Mouse (Mus musculus) G1E-ER4 (cell line): Measurements from ENCODE around the gene Plekha4. TPM values are rescaled to one million over a fixed set of nuclear protein-coding genes. Genes with fewer than 3 reads are reported as not detected.

Source experiments
- GATA1 ChIP-seq: IDR thresholded peaks from one replicate; pipeline ENCODE4 v1.8.0; 2012; ENCODE audit warnings: low read length, inconsistent platforms
- polyA plus RNA-seq: library from polyadenylated mRNA; stranded (reverse); fragments of >175 nt; gene quantifications from 2 replicates; pipeline ENCODE4 v1.2.3, GENCODE M21; 2012

The Plekha4 gene
- 1.2 and 1.8 TPM in 2 replicates for polyA plus RNA-seq

DNA sequence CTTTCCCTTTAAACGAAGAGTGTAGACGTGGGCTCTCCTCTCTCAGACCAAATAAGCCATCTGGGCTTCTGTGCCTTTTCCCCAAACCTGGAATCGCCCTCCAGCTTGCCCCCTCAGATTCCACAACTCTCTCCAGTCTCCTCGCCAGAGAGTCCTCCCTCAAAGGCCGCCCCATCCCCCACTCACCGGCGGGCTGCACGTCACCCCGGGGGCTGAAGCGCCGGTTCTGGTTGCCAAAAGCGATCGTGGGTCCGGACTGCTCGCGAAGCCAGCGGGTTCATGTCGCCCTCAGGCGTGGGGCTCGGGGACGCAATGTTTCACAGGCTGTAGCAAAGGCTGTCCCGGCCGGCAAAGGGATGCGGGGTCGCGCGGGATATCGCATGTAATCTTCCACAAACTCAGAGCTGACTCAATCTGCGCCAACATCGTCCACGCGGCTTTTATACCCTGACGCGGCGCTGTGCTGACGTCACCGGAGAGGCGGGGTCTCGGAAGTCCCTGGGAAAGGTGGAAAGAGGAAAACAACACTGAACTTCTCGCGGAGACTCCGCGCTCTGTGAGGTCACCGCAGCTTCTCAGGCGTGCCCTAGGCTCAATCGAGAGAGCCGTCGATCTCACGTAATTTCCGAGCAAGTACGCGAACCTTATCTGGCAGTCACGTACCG is at the start of gene Plekha4, which contains the start of gene Ppp1r15a:
TSS of gene Plekha4 (plus strand) at position 522 of the 665 bp plus-strand sequence.
TSS of gene Ppp1r15a (minus strand) at position 460 of the 665 bp plus-strand sequence.
- TF ChIP-seq GATA1 = no peak

- no peak for TF ChIP-seq GATA1
These were observed 49.7 kb upstream of the Plekha4 start for GRCm38 (mm10) chr7:45476453-45476852.

- TF ChIP-seq GATA1 = no peak
These were observed 49.1 kb upstream of the Plekha4 start for GRCm38 (mm10) chr7:45477003-45477402.

GRCm38 (mm10) chr7:45478774-45479173 is 47.4 kb upstream of the Plekha4 start:
- TF ChIP-seq GATA1 = no peak

- TF ChIP-seq GATA1 = no peak
These were observed 44.7 kb upstream of the Plekha4 start, which contains the start of gene Tulp2 for GRCm38 (mm10) chr7:45481374-45481927. Gene Tulp2 (plus strand): TSS chr7:45481877.

- no peak for TF ChIP-seq GATA1
These were observed 44.0 kb upstream of the Plekha4 start for GRCm38 (mm10) chr7:45482166-45482565.

DNA sequence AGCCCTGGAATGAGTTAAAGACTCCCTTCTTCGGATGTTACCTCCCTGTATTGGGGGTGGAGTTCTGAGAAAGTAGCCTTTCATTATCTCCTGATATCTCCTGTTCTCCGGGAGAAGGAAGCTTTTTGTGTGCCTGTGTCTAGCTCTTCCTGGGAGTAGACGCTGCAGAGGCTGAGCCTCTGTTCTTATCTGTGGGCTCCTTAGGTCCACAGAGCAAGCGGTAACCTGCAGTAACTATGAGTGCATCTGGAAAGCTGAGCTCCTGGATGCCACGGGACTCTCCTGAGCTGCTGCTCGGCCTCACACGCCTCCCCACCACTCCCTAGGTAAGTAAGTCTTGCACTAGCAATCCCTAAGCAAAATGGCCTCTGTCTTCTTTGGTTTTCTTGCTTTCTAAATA is 40.0 kb upstream of the Plekha4 start:
- peak; percentile 43 for TF ChIP-seq GATA1

DNA sequence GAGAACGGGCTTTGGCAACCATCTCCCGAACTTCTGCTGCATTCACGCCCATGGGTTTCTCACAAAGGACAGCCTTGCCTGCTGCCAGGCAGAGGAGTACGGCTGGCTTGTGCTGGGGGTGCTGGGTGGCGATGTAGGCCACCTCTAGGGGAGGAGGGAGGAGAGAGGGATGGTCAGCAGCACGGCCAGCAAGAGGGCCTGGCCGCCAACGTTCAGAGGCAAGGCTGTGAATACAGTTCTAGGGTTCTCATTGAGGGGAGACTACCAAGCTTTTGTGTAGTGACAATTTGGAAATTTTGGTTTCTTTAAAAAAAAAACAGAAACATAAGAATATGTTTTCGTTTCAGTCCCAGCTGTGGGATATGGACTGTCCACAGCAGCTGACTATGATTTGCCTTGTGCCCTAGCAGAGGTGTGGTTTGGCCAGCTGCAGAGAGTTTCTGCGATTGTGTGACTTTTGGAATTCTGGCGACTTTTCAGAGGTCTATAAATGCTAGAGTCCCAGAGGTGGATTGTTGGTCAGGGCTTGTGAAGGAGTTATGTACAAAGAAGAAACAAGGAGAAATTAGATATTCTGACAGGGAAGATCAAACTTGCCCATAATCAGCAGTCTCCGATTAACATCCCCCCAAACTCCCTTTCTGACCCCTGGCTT is 39.2 kb upstream of the Plekha4 start, which contains the start of gene Gm45808:
TSS of gene Gm45808 (minus strand) at position 51 of the 655 bp plus-strand sequence.
- TF ChIP-seq GATA1 = no peak

GRCm38 (mm10) chr7:45487861-45488292 is 38.3 kb upstream of the Plekha4 start:
- TF ChIP-seq GATA1 = no peak

DNA sequence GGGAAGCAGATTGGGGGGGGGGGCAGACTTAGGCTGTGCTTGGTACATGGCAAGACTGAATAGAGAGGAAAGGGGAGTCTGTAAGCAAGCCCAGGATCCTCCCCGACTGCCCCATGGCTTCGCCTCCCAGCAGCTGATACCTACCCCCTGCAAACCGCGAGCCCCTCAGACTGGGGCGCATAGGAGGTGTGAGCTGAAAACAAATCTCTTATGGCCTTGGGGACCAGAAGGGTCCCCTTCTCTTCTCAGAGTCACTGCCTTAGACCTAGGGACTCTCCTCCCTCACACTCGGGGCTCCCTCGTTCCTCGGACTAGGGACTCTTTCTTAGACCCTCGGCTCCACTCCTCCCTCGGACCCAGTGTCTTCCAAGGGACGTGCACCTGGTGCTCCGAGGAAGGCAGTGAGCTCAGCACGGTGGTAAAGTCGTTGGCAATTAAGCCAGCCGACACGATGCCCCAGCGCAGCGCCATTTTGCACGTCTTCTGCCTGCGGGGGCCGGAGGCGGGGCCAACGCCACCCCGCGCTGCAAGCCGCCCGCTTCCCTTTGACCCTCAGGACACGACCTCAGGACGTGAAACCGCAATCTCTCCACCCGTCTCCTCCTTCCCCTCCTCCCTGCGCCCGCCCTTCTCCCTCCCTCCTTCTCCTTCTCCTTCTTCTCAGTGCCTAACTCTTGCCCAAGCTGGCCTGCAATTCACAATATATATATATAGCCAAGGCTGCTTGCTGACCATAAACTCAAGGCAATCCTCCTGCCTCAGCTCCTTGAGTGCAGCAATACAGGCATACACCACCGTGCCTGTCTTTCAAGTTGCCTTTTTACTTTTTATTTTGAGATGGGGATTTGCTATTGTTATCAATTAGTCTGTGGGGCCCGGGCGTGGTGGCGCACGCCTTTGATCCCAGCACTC is 37.6 kb upstream of the Plekha4 start, which contains the start of gene Dhdh:
TSS of gene Dhdh (minus strand) at position 513 of the 912 bp plus-strand sequence.
- no peak for TF ChIP-seq GATA1

DNA sequence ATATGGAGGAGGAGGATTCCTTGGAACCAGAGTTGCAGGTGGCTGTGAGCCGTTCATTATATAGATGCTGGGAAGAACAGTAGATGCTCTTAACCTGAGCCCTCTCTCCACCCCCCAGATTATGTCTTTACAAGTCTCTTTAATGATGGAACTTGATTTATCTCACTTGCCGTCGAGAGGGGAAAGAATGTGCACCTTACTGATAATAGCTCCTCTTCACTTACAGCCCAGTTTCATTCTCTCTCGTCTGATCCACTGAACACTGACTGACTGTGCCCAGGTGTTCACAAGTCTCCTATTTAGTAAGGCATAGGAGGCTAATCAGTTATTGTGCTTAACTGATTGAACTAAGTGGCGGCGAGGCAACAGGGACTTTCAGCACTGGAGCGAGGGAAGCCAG is 36.6 kb upstream of the Plekha4 start:
- no peak for TF ChIP-seq GATA1

- TF ChIP-seq GATA1 = no peak
These were observed 35.3 kb upstream of the Plekha4 start for GRCm38 (mm10) chr7:45490822-45491221.

DNA sequence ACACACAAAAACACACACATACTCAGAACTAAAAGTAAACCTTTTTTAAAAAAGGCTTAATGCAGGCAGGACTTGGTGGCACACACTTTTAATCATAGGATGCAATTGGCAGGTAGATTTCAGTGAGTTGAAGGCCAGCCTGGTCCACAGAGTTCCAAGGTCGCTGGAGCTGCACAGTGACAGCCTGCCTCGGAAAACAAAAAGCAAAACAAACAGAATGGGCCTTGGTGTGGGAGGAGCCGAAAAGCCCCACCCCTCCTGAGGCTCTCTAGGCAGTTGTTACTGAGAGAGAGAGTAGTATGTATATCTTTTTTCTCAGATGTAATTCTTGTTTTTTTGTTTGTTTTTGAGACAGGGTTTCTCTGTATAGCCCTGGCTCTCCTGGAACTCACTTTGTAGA is 34.9 kb upstream of the Plekha4 start:
- no peak for TF ChIP-seq GATA1

GRCm38 (mm10) chr7:45492225-45492844 is 33.8 kb upstream of the Plekha4 start:
- no peak for TF ChIP-seq GATA1

GRCm38 (mm10) chr7:45492951-45493350 is 33.2 kb upstream of the Plekha4 start:
- no peak for TF ChIP-seq GATA1
